Mouse (Mus musculus) ES-Bruce4 (cell line): Measurements from ENCODE around the gene Ermp1. TPM values are rescaled to one million over a fixed set of nuclear protein-coding genes. Genes with fewer than 3 reads are reported as not detected.
A peak's percentile ranks its signal among the peaks of the same experiment; 100 is the strongest.

Experiments
- H3K27ac ChIP-seq: 2 replicates; pipeline ENCODE4 v1.5.1; 2012; ENCODE audit warnings: low read length, inconsistent platforms; ENCODE audit not compliant: insufficient read depth
- H3K27me3 ChIP-seq: 2 replicates; pipeline ENCODE4 v1.6.1; 2012; ENCODE audit warnings: mild to moderate bottlenecking, low read length, inconsistent platforms; ENCODE audit not compliant: control insufficient read depth, poor library complexity, insufficient read depth, severe bottlenecking
- H3K36me3 ChIP-seq: 2 replicates; pipeline ENCODE4 v1.6.1; 2012; ENCODE audit warnings: inconsistent platforms, mild to moderate bottlenecking, low read length, moderate library complexity; ENCODE audit not compliant: control insufficient read depth, poor library complexity, insufficient read depth, severe bottlenecking
- H3K4me1 ChIP-seq: one replicate; pipeline ENCODE4 v1.8.1; 2011; ENCODE audit warnings: low read length; ENCODE audit not compliant: control insufficient read depth, insufficient read depth
- H3K4me3 ChIP-seq: 2 replicates; pipeline ENCODE4 v1.5.1; 2011; ENCODE audit warnings: low read depth, mild to moderate bottlenecking, low read length
- H3K9ac ChIP-seq: 2 replicates; pipeline ENCODE4 v1.6.1; 2012; ENCODE audit warnings: low read depth, mild to moderate bottlenecking, inconsistent platforms; ENCODE audit not compliant: poor library complexity, severe bottlenecking
- H3K9me3 ChIP-seq: replicated peaks from 2 replicates; pipeline ENCODE4 v1.6.1; 2012; ENCODE audit warnings: mild to moderate bottlenecking, low read length, inconsistent platforms; ENCODE audit not compliant: control insufficient read depth, poor library complexity, insufficient read depth, severe bottlenecking
- CTCF ChIP-seq: IDR thresholded peaks from one replicate; pipeline ENCODE4 v1.8.1; 2011; ENCODE audit warnings: low read depth, low read length
- EP300 ChIP-seq: IDR thresholded peaks from 2 replicates; pipeline ENCODE4 v1.6.1; 2011; ENCODE audit warnings: low read depth, low read length; ENCODE audit not compliant: insufficient read depth
- POLR2A ChIP-seq: IDR thresholded peaks from one replicate; pipeline ENCODE4 v1.8.1; 2011; ENCODE audit warnings: low read length; ENCODE audit not compliant: insufficient read depth
- polyA plus RNA-seq: library from polyadenylated mRNA; stranded (reverse); fragments of >200 nt; gene quantifications from 2 replicates; pipeline ENCODE4 v1.2.4, GENCODE M21; 2011; ENCODE audit warnings: low read depth; ENCODE audit not compliant: missing spikeins, insufficient read depth, insufficient read length

Gene Ermp1
- polyA plus RNA-seq, 1 experiment = 67.9 TPM

DNA sequence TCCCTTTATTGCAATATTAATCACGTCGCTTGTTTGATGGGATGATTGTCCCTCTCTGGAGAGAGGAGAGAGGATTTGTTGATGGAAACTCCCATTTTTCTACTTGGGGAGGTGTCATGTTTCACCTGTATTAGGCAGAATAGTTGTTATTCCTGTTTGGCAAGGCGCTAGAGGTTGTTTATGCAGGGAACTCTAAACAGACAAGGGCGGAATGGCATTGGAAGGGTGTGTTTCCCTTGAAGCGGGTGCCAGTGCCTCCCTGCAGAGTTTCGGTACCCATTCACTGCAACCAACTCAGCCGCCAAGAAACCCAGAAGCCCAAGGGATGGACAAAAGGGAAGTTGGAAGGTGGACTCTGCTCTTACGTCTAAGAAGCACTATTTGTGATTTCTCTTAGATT lies 15.6 kb upstream of the Ermp1 start:
- Histone ChIP-seq H3K36me3 (no peaks in the 10 kb centered on the region), H3K4me3 (peak overlapping the region; percentile 57), H3K9me3 (no peaks in the 10 kb centered on the region), H3K4me1 (no peaks in the 10 kb centered on the region), H3K9ac (0 out of 2 replicates have a peak overlapping the region, but pooled peaks have one; percentile 28), H3K27ac (peak overlapping the region; percentile 61), H3K27me3 (no peaks in the 10 kb centered on the region)
- no peak for TF ChIP-seq CTCF
- TF ChIP-seq POLR2A = no peak
- TF ChIP-seq EP300 = no peak

- Histone ChIP-seq H3K27ac (no peak overlapping the region), H3K4me1 (no peaks in the 10 kb centered on the region), H3K4me3 (no peak overlapping the region), H3K9me3 (no peaks in the 10 kb centered on the region), H3K27me3 (no peaks in the 10 kb centered on the region), H3K9ac (no peak overlapping the region), H3K36me3 (no peaks in the 10 kb centered on the region)
- TF ChIP-seq EP300 (no peak), POLR2A (no peak), CTCF (no peak)
These were observed 13.9 kb upstream of the Ermp1 start for GRCm38 (mm10) chr19:29661974-29662580.

GRCm38 (mm10) chr19:29660835-29661764 lies 12.9 kb upstream of the Ermp1 start:
- Histone ChIP-seq H3K9ac (no peak overlapping the region), H3K4me1 (no peaks in the 10 kb centered on the region), H3K27me3 (no peaks in the 10 kb centered on the region), H3K9me3 (no peaks in the 10 kb centered on the region), H3K36me3 (no peaks in the 10 kb centered on the region), H3K4me3 (no peak overlapping the region), H3K27ac (no peak overlapping the region)
- TF ChIP-seq EP300 (no peak), CTCF (no peak), POLR2A (no peak)

GRCm38 (mm10) chr19:29659705-29660104 lies 11.5 kb upstream of the Ermp1 start:
- H3K4me3 ChIP-seq = no peak overlapping the region
- TF ChIP-seq POLR2A (no peak), EP300 (no peak), CTCF (no peak)

GRCm38 (mm10) chr19:29658836-29659235 lies 10.6 kb upstream of the Ermp1 start:
- Histone ChIP-seq H3K27ac (no peak overlapping the region), H3K9me3 (no peaks in the 10 kb centered on the region), H3K27me3 (no peaks in the 10 kb centered on the region), H3K4me3 (no peak overlapping the region), H3K9ac (no peak overlapping the region), H3K4me1 (peaks cover 2% of the 10 kb centered on the region), H3K36me3 (no peaks in the 10 kb centered on the region)
- no peak for TF ChIP-seq EP300
- no peak for TF ChIP-seq CTCF
- no peak for TF ChIP-seq POLR2A

More at GRCm38 (mm10) chr19:29659705-29660104, 11.5 kb upstream of the Ermp1 start:
- H3K27me3 ChIP-seq = no peaks in the 10 kb centered on the region
- no peak overlapping the region for H3K27ac ChIP-seq
- no peaks in the 10 kb centered on the region for H3K36me3 ChIP-seq
- no peak overlapping the region for H3K9ac ChIP-seq
- H3K4me1 ChIP-seq = peaks cover 2% of the 10 kb centered on the region
- H3K9me3 ChIP-seq = no peaks in the 10 kb centered on the region

GRCm38 (mm10) chr19:29657558-29657957 lies 9.3 kb upstream of the Ermp1 start:
- Histone ChIP-seq H3K36me3 (no peaks in the 10 kb centered on the region), H3K27me3 (no peaks in the 10 kb centered on the region), H3K4me1 (peaks cover 2% of the 10 kb centered on the region), H3K9me3 (no peaks in the 10 kb centered on the region), H3K9ac (no peak overlapping the region), H3K27ac (no peak overlapping the region), H3K4me3 (no peak overlapping the region)
- TF ChIP-seq POLR2A = no peak
- no peak for TF ChIP-seq EP300
- TF ChIP-seq CTCF = no peak
